Mouse (Mus musculus): ENCODE measurements at regions not wholly inside any gene's neighbourhood (a gene's known extent, or its start where the extent isn't known, plus 50 kb on each side); places are given as distances from the start of the nearest gene placed in this dataset.

- H3K4me2 ChIP-seq, result no peak overlapping the region
- peaks cover 23% of the 10 kb centered on the region for H3K27me3 ChIP-seq
- ATAC-seq (replicated peaks; ENCODE audit: low FRiP score), result no peak
- 77% methylated on average over 1 of the region's 1 CpGs for WGBS
- no peaks in the 10 kb centered on the region for H3K4me1 ChIP-seq
- H3K9ac ChIP-seq, result no peak overlapping the region
- no peaks in the 10 kb centered on the region for H3K9me3 ChIP-seq (replicated peaks)
- no peak overlapping the region for H3K27ac ChIP-seq
- H3K4me3 ChIP-seq (replicated peaks), result no peak overlapping the region
- no peaks in the 10 kb centered on the region for H3K36me3 ChIP-seq
Measured at GRCm38 (mm10) chr8:11061711-11062110, 53.5 kb upstream of the Irs2 start.

- WGBS, result 46% methylated on average over 3 of the region's 3 CpGs
- peaks cover 26% of the 10 kb centered on the region for H3K27me3 ChIP-seq
- no peak overlapping the region for H3K4me2 ChIP-seq
- no peaks in the 10 kb centered on the region for H3K9me3 ChIP-seq (replicated peaks)
- H3K9ac ChIP-seq, result no peak overlapping the region
- H3K27ac ChIP-seq, result no peak overlapping the region
- ATAC-seq (replicated peaks; ENCODE audit: low FRiP score), result no peak
- H3K4me3 ChIP-seq (replicated peaks), result no peak overlapping the region
- no peaks in the 10 kb centered on the region for H3K36me3 ChIP-seq
- H3K4me1 ChIP-seq, result peaks cover 5% of the 10 kb centered on the region
Measured at GRCm38 (mm10) chr8:11060604-11061003, 52.3 kb upstream of the Irs2 start.

- no peaks in the 10 kb centered on the region for H3K9me3 ChIP-seq (replicated peaks)
- no peak overlapping the region for H3K4me2 ChIP-seq
- peaks cover 8% of the 10 kb centered on the region for H3K4me1 ChIP-seq
- H3K4me3 ChIP-seq (replicated peaks), result no peak overlapping the region
- no peak for ATAC-seq (replicated peaks; ENCODE audit: low FRiP score)
- H3K27me3 ChIP-seq, result peaks cover 39% of the 10 kb centered on the region
- no peaks in the 10 kb centered on the region for H3K36me3 ChIP-seq
- H3K27ac ChIP-seq, result no peak overlapping the region
- 78% methylated on average over 3 of the region's 3 CpGs for WGBS
- H3K9ac ChIP-seq, result no peak overlapping the region
Measured at GRCm38 (mm10) chr8:11058392-11058791, 50.1 kb upstream of the Irs2 start.

Measured in kidney, embryonic 15.5 days (tissue).